In genomic region chr16:38568192-38568591, GRCm38 (mm10) we compare ENCODE assay signal across 21 mouse cellular contexts. TPM values are rescaled to one million over a fixed set of nuclear protein-coding genes. Genes with fewer than 3 reads are reported as not detected.
DNase-seq lines count a peak whose midpoint lies in the region; ATAC-seq and TF ChIP-seq lines count a peak whose summit lies in the region.
"Had no signal": no experiment of that assay in that cellular context is flagged by ENCODE, and none has a peak within 500 bp of the region (broad histone marks: within the 10 kb centered on the region; RNA-seq: fewer than 3 reads in every experiment).

No protein-coding gene starts in this region.

- peak; percentile 53 for DNase-seq in adrenal gland, adult 2 months
- DNase-seq in adrenal gland, postnatal 4 days (ENCODE audit: low spot score in 2 of 2): no peak
- DNase-seq in 3T3-L1 (ENCODE audit: low read depth, low spot score) (peak; percentile 87), G1E (ENCODE audit: low spot score) (no peak)
- DNase-seq in brain, adult 2 months (ENCODE audit: low read depth, low spot score): peak; percentile 79
- no peak for DNase-seq in urinary bladder, postnatal 10 days (ENCODE audit: low spot score)
- no peak for DNase-seq in embryo, embryonic 9.5 days (ENCODE audit: extremely low spot score)
- DNase-seq: adrenal gland, postnatal 25 days; cerebellum, adult 11 months; cerebellum, adult 8-10 months; cerebellum, postnatal 14 days; embryo, embryonic 11 days; gastrocnemius, postnatal 14 days had no signal

- peak; percentile 54; the same call in 1 of the 2 replicates for ATAC-seq in G1E (ENCODE audit: extremely low read depth, insufficient number of reproducible peaks, low FRiP score, poor library complexity, severe bottlenecking)
- ATAC-seq in intestine, embryonic 15.5 days: no peak
- ATAC-seq: CD4-positive, CD25-positive, alpha-beta regulatory T cell, adult 4 months; forebrain, embryonic 15.5 days; intestine, embryonic 16.5 days had no signal

- H3K27me3 ChIP-seq in G1E (ENCODE audit: insufficient read depth, low read length): no peaks in the 10 kb centered on the region
- H3K27me3 ChIP-seq in intestine, embryonic 15.5 days (replicated peaks): no peaks in the 10 kb centered on the region
- H3K27me3 ChIP-seq: embryonic facial prominence, embryonic 12.5 days; forebrain, embryonic 15.5 days; heart, embryonic 12.5 days had no signal

- peaks cover 78% of the 10 kb centered on the region for H3K36me3 ChIP-seq in G1E (replicated peaks)
- H3K36me3 ChIP-seq in intestine, embryonic 15.5 days: peaks cover 27% of the 10 kb centered on the region; the same call in 1 of the 2 replicates

- no peaks in the 10 kb centered on the region for H3K9me3 ChIP-seq in G1E (replicated peaks)
- H3K9me3 ChIP-seq in intestine, embryonic 15.5 days: no peaks in the 10 kb centered on the region
- H3K9me3 ChIP-seq: embryonic facial prominence, embryonic 12.5 days; forebrain, embryonic 15.5 days; heart, embryonic 12.5 days; hindbrain, embryonic 10.5 days had no signal

- peaks cover 11% of the 10 kb centered on the region for H3K4me1 ChIP-seq in G1E (ENCODE audit: insufficient read depth, low read depth, low read length)
- 0 out of 2 replicates have a peak, but pooled peaks cover 5% of the 10 kb centered on the region for H3K4me1 ChIP-seq in intestine, embryonic 15.5 days (replicated peaks)

- H3K4me3 ChIP-seq in G1E (ENCODE audit: low read depth, low read length): no peak overlapping the region
- no peak overlapping the region for H3K4me3 ChIP-seq in intestine, embryonic 15.5 days (replicated peaks)
- H3K4me3 ChIP-seq: embryonic facial prominence, embryonic 12.5 days; forebrain, embryonic 15.5 days; heart, embryonic 12.5 days; hindbrain, embryonic 10.5 days had no signal

- WGBS in intestine, embryonic 15.5 days: 95% methylated on average over 5 of the region's 5 CpGs

- H3K27ac ChIP-seq in intestine, embryonic 15.5 days: no peak overlapping the region
- H3K27ac ChIP-seq: embryonic facial prominence, embryonic 12.5 days; forebrain, embryonic 15.5 days; hindbrain, embryonic 10.5 days; hindbrain, embryonic 14.5 days had no signal

- no peak overlapping the region for H3K9ac ChIP-seq in intestine, embryonic 15.5 days
- H3K9ac ChIP-seq: embryonic facial prominence, embryonic 12.5 days; forebrain, embryonic 15.5 days; heart, embryonic 12.5 days; hindbrain, embryonic 14.5 days had no signal

- TF ChIP-seq CTCF in G1E (IDR thresholded peaks at IDR 0.05; ENCODE audit: low read depth, low read length): no peak

- no peak overlapping the region for H3K4me2 ChIP-seq in intestine, embryonic 15.5 days (replicated peaks)
- H3K4me2 ChIP-seq: embryonic facial prominence, embryonic 12.5 days; forebrain, embryonic 15.5 days; heart, embryonic 12.5 days; hindbrain, embryonic 14.5 days had no signal

RNA-seq across cellular contexts. Expression of gene Tmem39a, which starts 9.7 kb away (rescaled TPM):
- total RNA-seq in adrenal gland, adult 2 months (2021): 10 to 100 TPM; 60.4 to 72.1 TPM
- 50.7 and 64.9 TPM in 2 replicates for polyA plus RNA-seq in adrenal gland, adult 2 months (2012; rRNA removed)
- 10 to 100 TPM; 71.9 to 75.7 TPM for total RNA-seq in adrenal gland, postnatal 4 days (2021)
- total RNA-seq in G1E (2014; fragmentation: Nextera tagmentation) (148 and 206 TPM in 2 replicates), G1E (2017) (53.5 and 62.1 TPM in 2 replicates)
- polyA plus RNA-seq in G1E (2012): 10.7 and 17.3 TPM in 2 replicates
- polyA plus RNA-seq in intestine, embryonic 15.5 days (2015; fragmentation: Nextera tagmentation; extraction: Ambion mirVana): 89.5 and 92.8 TPM in 2 replicates

RNA-seq across cellular contexts. Expression of gene Poglut1, which starts 18.1 kb away (rescaled TPM):
- total RNA-seq in adrenal gland, adult 2 months (2021): 10 to 100 TPM; 28.5 to 34.6 TPM
- 11.8 and 13.8 TPM in 2 replicates for polyA plus RNA-seq in adrenal gland, adult 2 months (2012; rRNA removed)
- total RNA-seq in adrenal gland, postnatal 4 days (2021): 10 to 100 TPM; 31.7 to 33.7 TPM
- total RNA-seq in G1E (2014; fragmentation: Nextera tagmentation) (74.7 and 79.0 TPM in 2 replicates), G1E (2017) (26.1 and 35.0 TPM in 2 replicates)
- 8.8 and 10.0 TPM in 2 replicates for polyA plus RNA-seq in G1E (2012)
- polyA plus RNA-seq in intestine, embryonic 15.5 days (2015; fragmentation: Nextera tagmentation; extraction: Ambion mirVana): 35.6 and 38.6 TPM in 2 replicates

RNA-seq across cellular contexts. Expression of gene Timmdc1, which starts 45.7 kb away (rescaled TPM):
- total RNA-seq in adrenal gland, adult 2 months (2021): 10 to 100 TPM; 39.2 to 53.9 TPM
- 95.2 and 97.4 TPM in 2 replicates for polyA plus RNA-seq in adrenal gland, adult 2 months (2012; rRNA removed)
- 10 to 100 TPM; 26.4 to 32.2 TPM for total RNA-seq in adrenal gland, postnatal 4 days (2021)
- total RNA-seq in G1E (2014; fragmentation: Nextera tagmentation) (36.7 and 38.7 TPM in 2 replicates), G1E (2017) (27.0 and 28.6 TPM in 2 replicates)
- 25.9 and 28.3 TPM in 2 replicates for polyA plus RNA-seq in G1E (2012)
- polyA plus RNA-seq in intestine, embryonic 15.5 days (2015; fragmentation: Nextera tagmentation; extraction: Ambion mirVana): 25.6 and 26.6 TPM in 2 replicates

Comparison
In these comparisons a context has a peak if more than half of its experiments do, and no peak if none do; other contexts are left out.
1. DNase-seq: peak in adrenal gland, adult 2 months (single experiment), 3T3-L1 (single experiment) and brain, adult 2 months (single experiment); none in adrenal gland, postnatal 4 days (0 of 2), G1E (single experiment), urinary bladder, postnatal 10 days (single experiment) and embryo, embryonic 9.5 days (single experiment).